Mouse (Mus musculus) adrenal gland (tissue): ENCODE results near the gene Ctps.
"Not testable (repeated sequence)": the region's sequence is repeated elsewhere in the genome, so short reads cannot be mapped to it uniquely, and the experiment has no call there.

ENCODE experiments used
- intact Hi-C: fragments of 180-260 bp; cut with DNase I; formaldehyde crosslinking; loops from one replicate; pipeline ENCODE4 v1.15.1; 2025
- long read RNA-seq, 2 experiments: library from polyadenylated mRNA; unstranded; transcript quantifications; one replicate each; pipeline ENCODE4 v2.0.0; 2020; ENCODE audit warnings: borderline replicate concordance in 1 of 2; ENCODE audit not compliant: insufficient replicate concordance in 1 of 2

Ctps gene
- long read RNA-seq, experiment 1, transcript Ctps-201 (19 exons, 2,705 nt): major isoform, 35 of 47 reads
- long read RNA-seq, experiment 1, partial matches to known transcripts: 7 of 47 reads
- long read RNA-seq, experiment 1, other reads (novel, unspliced or antisense): 5 of 47 reads
- long read RNA-seq, experiment 2, transcript Ctps-201 (19 exons, 2,705 nt): major isoform, 31 of 46 reads
- long read RNA-seq, experiment 2, partial matches to known transcripts: 12 of 46 reads
- long read RNA-seq, experiment 2, other reads (novel, unspliced or antisense): 3 of 46 reads

GRCm38 (mm10) chr4:120569486-120570437, at the start of gene Ctps:
Gene Ctps (minus strand): TSS chr4:120570276.
- intact Hi-C loops: no loop called here

DNA sequence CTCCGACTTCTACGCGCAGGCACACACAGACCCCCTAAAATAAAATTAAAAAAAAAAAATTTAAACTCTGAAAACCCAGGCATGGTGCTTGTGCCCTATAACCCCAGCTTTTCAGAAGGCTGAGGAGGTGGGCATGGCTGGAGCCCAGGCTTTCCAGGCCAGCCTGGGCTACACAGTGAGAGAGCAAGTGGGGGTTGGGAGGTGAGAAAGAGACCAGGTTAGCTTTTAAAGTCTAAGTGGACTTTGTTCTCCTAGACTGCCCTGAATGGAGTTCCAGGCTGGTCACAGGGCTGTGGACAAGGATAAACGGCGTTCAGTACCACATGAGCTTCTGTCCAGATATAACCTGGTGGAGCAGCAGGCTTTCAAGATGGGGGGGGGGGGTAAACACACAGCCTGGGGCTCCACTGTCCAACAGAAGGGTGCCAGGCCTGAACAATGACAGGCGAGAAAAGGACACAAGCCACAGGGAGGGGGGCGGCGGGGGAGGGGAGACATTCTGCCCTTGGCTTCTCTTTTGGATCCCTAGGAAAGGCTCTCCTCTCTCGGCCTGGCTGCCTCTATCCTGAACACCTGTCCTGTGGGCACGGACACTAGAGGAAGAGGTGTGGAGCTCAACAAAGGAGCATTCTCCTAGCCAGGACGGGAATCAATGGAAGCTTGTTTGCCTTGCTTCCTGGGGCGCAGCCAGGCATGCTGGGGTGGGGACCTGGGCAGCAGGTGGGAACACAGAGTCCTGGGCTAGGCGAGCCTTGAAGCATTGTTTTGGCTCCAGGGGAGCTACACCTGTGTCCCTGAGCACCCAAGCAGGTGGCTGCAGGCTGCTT, 46.3 kb upstream of the Ctps start:
- intact Hi-C loops: no loop called here

- intact Hi-C loops: no loop called here
Observed at GRCm38 (mm10) chr4:120615528-120616081, 45.5 kb upstream of the Ctps start.

DNA sequence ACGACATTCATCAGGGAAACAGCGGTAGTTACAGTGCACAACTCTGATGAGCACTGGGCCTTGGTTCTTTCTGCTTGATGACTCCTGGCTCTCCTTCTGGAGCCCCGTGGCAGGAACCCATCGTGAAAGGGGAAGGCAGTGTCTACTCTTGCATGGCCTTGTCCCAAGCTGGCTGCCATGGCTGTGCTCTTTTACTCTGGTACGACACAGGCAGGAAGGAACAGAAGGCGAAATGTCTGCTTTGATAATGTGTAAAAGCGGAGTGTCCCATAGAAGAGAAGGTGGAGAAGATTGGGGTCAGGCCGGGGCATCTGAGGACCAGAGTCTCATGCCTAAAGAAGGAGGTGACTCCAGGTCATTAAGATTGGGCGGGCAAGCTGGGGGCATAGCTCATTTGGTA, 44.6 kb upstream of the Ctps start:
- intact Hi-C loops: no loop called here

- intact Hi-C loops: no loop called here
Observed at GRCm38 (mm10) chr4:120613691-120614329, 43.7 kb upstream of the Ctps start.

DNA sequence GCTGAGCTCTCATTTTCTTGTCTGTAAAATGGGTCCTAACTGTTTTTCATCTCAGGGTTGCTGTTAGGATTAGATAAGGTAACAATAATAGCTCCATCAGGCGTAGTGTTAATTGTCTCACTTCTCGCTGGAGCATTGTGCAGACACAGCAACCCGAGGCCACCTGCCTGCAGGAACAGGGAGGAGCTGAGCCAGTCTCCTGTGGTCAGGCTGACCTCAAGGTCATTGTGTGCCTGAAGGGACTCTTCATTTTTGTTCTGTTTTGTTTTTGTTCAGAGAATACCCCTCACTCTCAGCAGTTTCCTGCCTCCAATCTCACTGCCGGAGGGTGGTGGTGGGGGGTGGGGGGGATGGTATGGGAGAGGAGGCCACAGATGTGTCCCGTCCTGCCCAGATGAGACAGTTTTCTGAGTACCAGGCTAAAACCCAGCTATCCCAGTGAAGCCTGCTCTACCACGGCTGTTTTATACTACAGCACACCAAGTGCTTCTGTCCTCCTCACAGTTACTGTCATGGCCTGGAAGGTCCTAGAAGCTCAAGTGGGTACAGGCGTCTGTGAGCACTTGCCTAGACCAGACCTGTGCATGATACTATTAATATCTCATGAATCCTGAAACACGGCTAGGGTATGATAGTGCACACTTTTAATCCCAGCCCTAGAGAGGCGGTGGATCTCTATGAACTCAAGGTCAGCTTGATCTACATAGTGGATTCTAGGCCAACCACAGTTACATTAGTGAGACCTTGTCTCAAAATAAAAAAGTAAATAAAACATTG, 42.4 kb upstream of the Ctps start:
- intact Hi-C loops: no loop called here

- intact Hi-C loops: no loop called here
Observed at GRCm38 (mm10) chr4:120611005-120611404, 40.9 kb upstream of the Ctps start.

DNA sequence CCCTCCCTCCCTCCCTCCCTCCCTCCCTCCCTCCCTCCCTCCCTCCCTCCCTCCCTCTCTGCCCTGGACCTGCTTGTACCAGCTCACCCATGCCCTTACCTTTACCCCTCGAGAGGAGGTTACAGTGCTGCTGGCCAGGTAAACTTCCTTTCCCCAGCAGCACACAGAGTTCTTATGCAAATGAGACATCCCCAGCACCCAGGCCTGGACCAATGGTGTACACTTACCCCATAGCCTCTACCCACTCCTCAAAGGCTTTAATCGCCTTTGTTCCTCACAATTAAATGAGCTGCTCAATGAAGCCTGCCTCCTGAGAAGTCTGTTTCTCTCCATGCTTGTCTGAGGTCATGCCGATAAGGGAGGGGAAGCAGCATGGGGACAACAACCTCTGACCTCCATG, 36.9 kb upstream of the Ctps start:
- intact Hi-C loops: no loop called here

- intact Hi-C loops: no loop called here
Observed at GRCm38 (mm10) chr4:120602669-120603068, 32.6 kb upstream of the Ctps start.

- intact Hi-C loops: no loop called here
Observed at GRCm38 (mm10) chr4:120601774-120602173, 31.7 kb upstream of the Ctps start.

DNA sequence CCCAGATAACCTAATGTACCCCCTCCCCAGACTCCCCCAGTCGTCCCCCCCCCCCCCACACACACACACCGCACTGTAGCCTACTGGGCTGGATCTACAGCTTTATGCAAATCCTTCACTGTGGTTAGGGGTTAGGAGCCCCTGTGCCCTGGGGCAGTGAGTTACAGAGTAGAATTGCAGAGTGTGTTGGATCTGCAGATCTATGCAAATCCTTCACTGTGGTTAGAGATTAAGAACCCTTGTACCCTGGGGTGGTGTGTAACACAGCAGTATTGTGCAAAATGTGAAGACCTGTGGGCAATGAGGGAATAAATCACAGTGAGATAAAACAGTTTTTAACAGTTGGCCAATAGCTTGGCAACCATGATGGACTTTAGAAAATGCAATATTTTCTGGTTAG, 28.8 kb upstream of the Ctps start:
- intact Hi-C loops: no loop called here

DNA sequence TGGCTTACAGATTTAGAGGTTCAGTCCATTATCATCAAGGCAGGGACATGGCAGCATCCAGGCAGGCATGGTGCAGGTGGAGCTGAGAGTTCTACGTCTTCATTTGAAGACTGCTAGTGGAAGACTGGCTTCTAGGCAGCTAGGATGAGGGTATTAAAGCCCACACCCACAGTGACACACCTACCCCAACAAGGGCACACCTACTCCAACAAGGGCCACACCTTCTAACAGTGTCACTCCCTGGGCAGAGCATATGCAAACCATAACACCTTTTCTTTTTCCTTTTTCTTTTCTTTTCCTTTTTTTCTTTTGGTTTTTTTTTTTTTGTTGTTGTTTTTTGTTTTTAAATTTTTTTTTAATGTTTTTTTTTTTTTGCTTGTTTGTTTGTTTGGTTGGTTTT, 26.1 kb upstream of the Ctps start:
- intact Hi-C loops: not testable (repeated sequence)

- intact Hi-C loops: no loop called here
Observed at GRCm38 (mm10) chr4:120590973-120591372, 20.9 kb upstream of the Ctps start.

- intact Hi-C loops: loop anchor here (1.0 to 10.0 kb wide), 3 partner anchors 92 to 295 kb away; no protein-coding TSS in a partner anchor
Observed at GRCm38 (mm10) chr4:120589815-120590422, 19.8 kb upstream of the Ctps start.

GRCm38 (mm10) chr4:120589070-120589469, 19.0 kb upstream of the Ctps start:
- intact Hi-C loops: loop anchor here (1.0 to 10.0 kb wide), 3 partner anchors 93 to 296 kb away; no protein-coding TSS in a partner anchor

GRCm38 (mm10) chr4:120588445-120588844, 18.4 kb upstream of the Ctps start, which contains the start of gene Gm8439:
Gene Gm8439 (plus strand): TSS chr4:120588745.
- intact Hi-C loops: loop anchor here (5.0 to 10.0 kb wide), 2 partner anchors 164 to 296 kb away; no protein-coding TSS in a partner anchor

GRCm38 (mm10) chr4:120586986-120587385, 16.9 kb upstream of the Ctps start:
- intact Hi-C loops: loop anchor here (5.0 to 10.0 kb wide), 2 partner anchors 165 to 298 kb away; no protein-coding TSS in a partner anchor

DNA sequence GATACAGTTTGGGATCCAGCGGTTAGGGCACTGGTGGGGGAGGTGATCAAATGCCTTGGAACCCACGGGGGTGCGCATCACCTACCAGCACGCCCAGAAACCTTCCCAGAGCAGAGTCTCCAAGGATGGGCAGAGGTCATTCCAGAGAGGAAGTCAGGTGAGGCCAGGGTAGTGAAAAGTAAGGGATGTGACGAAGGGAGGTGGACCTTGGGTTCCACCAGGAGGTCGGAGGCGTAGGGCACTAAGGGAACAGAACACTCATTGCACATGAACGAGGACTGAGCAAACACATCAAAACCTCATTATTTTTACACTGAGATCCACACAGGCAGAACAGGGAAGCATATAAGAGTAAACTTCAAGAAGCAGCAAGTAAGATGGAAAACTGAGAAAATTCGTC, 11.6 kb upstream of the Ctps start:
- intact Hi-C loops: loop anchor here (10.0 kb wide), 1 partner anchor 303 kb away; no protein-coding TSS in a partner anchor

GRCm38 (mm10) chr4:120580894-120581293, 10.8 kb upstream of the Ctps start:
- intact Hi-C loops: loop anchor here (10.0 kb wide), 1 partner anchor 304 kb away; no protein-coding TSS in a partner anchor
